Comparison of ENCODE assay signal across 20 mouse cellular contexts in the genomic region with DNA sequence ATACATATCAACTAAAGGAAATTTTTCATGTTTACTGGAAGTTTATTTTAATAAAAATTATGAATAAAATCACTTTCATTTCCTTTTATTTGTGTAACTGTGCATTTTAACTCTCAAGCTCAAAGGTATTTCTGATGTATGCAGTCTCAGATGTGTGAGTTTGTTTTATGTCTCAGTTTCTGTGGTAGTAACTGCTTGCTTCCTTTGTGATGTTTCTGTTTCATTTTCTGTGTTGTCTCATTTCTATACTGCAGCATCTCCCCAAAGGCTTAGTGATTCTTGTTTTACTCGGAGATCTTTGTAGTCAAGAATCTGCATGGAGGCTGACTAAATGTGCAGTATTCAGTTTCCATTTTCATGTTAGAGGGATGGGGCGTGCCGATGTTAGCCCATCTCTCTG. TPM values are rescaled to one million over a fixed set of nuclear protein-coding genes. Genes with fewer than 3 reads are reported as not detected.
DNase-seq lines count a peak whose midpoint lies in the region; ATAC-seq and TF ChIP-seq lines count a peak whose summit lies in the region.
"Had no signal": no experiment of that assay in that cellular context is flagged by ENCODE, and none has a peak within 500 bp of the region (broad histone marks: within the 10 kb centered on the region; RNA-seq: fewer than 3 reads in every experiment).

No protein-coding gene starts in this region.

- no peaks in the 10 kb centered on the region for H3K27me3 ChIP-seq in spleen, adult 2 months (ENCODE audit: control insufficient read depth, insufficient read depth, low read length)
- no peaks in the 10 kb centered on the region for H3K27me3 ChIP-seq in splenic B cell, adult 2 months (ENCODE audit: control insufficient read depth, insufficient read depth, low read length, poor library complexity, severe bottlenecking)
- H3K27me3 ChIP-seq: forebrain, embryonic 13.5 days; heart, embryonic 15.5 days had no signal

- DNase-seq in spleen, adult 2 months (ENCODE audit: low read depth in 1 of 2, low spot score in 2 of 2), result no peak
- no peak for DNase-seq in spleen, postnatal 36 days (ENCODE audit: low spot score in 2 of 2)
- peak; percentile 40 for DNase-seq in CD4-positive, CD25-positive, alpha-beta regulatory T cell, adult 2 months (ENCODE audit: low read depth, low spot score)
- DNase-seq in splenic B cell, adult 2 months (ENCODE audit: low read depth, low spot score), result peak; percentile 17
- DNase-seq in lung, adult 18-20 months, result no peak
- DNase-seq in retina, postnatal 1 day, result no peak
- DNase-seq: adrenal gland, postnatal 14 days; cerebellum, adult 18-20 months; cerebellum, adult 9-11 months; cerebellum, postnatal 36 days; forebrain, postnatal 0 days; gastrocnemius, postnatal 14 days; heart, adult 2 months; heart, postnatal 14 days had no signal

- peaks cover 5% of the 10 kb centered on the region for H3K4me1 ChIP-seq in spleen, adult 2 months (ENCODE audit: control insufficient read depth, insufficient read depth, insufficient read length)
- H3K4me1 ChIP-seq: embryonic facial prominence, embryonic 10.5 days; forebrain, embryonic 13.5 days; heart, embryonic 15.5 days; hindbrain, embryonic 10.5 days had no signal

- ATAC-seq in activated CD4-positive, CD25-positive, alpha-beta regulatory T cell, adult 4 months, result peak; percentile 89
- ATAC-seq: forebrain, embryonic 13.5 days; forebrain, postnatal 0 days had no signal

- H3K4me3 ChIP-seq in spleen, adult 2 months (ENCODE audit: extremely low read depth, insufficient read depth, insufficient read length), result no peak overlapping the region
- H3K4me3 ChIP-seq: embryonic facial prominence, embryonic 10.5 days; forebrain, embryonic 13.5 days; heart, adult 2 months; heart, embryonic 15.5 days; hindbrain, embryonic 10.5 days had no signal

- 65% methylated on average over 3 of the region's 3 CpGs for WGBS in spleen, adult 2 months

- peak overlapping the region; percentile 38; the same call in 1 of the 2 replicates for H3K27ac ChIP-seq in spleen, adult 2 months (ENCODE audit: insufficient read depth, low read length)
- H3K27ac ChIP-seq: embryonic facial prominence, embryonic 10.5 days; forebrain, embryonic 13.5 days; heart, adult 2 months; heart, embryonic 15.5 days; hindbrain, embryonic 10.5 days; hindbrain, embryonic 14.5 days had no signal

- no peak for TF ChIP-seq POLR2A in spleen, adult 2 months (IDR thresholded peaks at IDR 0.05; ENCODE audit: low read depth, low read length)

- H3K36me3 ChIP-seq in spleen, adult 2 months (ENCODE audit: control insufficient read depth, insufficient read depth, low read length), result peaks cover 8% of the 10 kb centered on the region; the same call in 1 of the 2 replicates
- peaks cover 3% of the 10 kb centered on the region for H3K36me3 ChIP-seq in splenic B cell, adult 2 months (ENCODE audit: control insufficient read depth, insufficient read depth, low read length, poor library complexity, severe bottlenecking)

- no peak for TF ChIP-seq CTCF in spleen, adult 2 months (IDR thresholded peaks at IDR 0.05; ENCODE audit: extremely low read depth, insufficient read depth, insufficient read length, insufficient replicate concordance)

RNA-seq across cellular contexts. Expression of a gene that starts 30.4 kb away (rescaled TPM):
- polyA plus RNA-seq in spleen, adult 2 months (2012; rRNA removed), result 4.2 and 5.2 TPM in 2 replicates
- polyA plus RNA-seq in activated CD4-positive, CD25-positive, alpha-beta regulatory T cell, adult 4 months (2017; shearing (Covaris generic)), result 10 to 100 TPM; 16.1 to 17.5 TPM

Comparison
In these comparisons a context has a peak if more than half of its experiments do, and no peak if none do; other contexts are left out.
1. DNase-seq: peak in CD4-positive, CD25-positive, alpha-beta regulatory T cell, adult 2 months (single experiment) and splenic B cell, adult 2 months (single experiment); none in spleen, adult 2 months (0 of 2), spleen, postnatal 36 days (0 of 2), lung, adult 18-20 months (0 of 2) and retina, postnatal 1 day (single experiment).